Mouse (Mus musculus) thymus, adult 18-20 months (tissue): ENCODE measurements around the gene Nphs1.
A peak's percentile ranks its signal among the peaks of the same experiment; 100 is the strongest.
"Not testable (repeated sequence)": the region's sequence is repeated elsewhere in the genome, so short reads cannot be mapped to it uniquely, and the experiment has no call there.

ENCODE experiments used
- DNase-seq, 2 experiments: peaks; one replicate each; pipeline ENCODE4 v3.0.0; 2022; ENCODE audit warnings: mixed read lengths in 2 of 2

Gene Nphs1

GRCm38 (mm10) chr7:30493401-30493931, 35.4 kb downstream of the Nphs1 start, which contains the start of gene Prodh2:
Prodh2 (plus strand) TSS chr7:30493622.
- no peak for DNase-seq

GRCm38 (mm10) chr7:30495506-30496042, 37.5 kb downstream of the Nphs1 start:
- not testable (repeated sequence) for DNase-seq

- not testable (repeated sequence) for DNase-seq
Measured at GRCm38 (mm10) chr7:30501159-30501558, 43.0 kb downstream of the Nphs1 start.

- no peak for DNase-seq
Measured at GRCm38 (mm10) chr7:30508061-30508460, 49.9 kb downstream of the Nphs1 start.

- no peak for DNase-seq
Measured at GRCm38 (mm10) chr7:30515003-30515760, 57.1 kb downstream of the Nphs1 start.

GRCm38 (mm10) chr7:30518325-30518724, 60.2 kb downstream of the Nphs1 start:
- DNase-seq, result no peak

- no peak for DNase-seq
Measured at GRCm38 (mm10) chr7:30520396-30520795, 62.3 kb downstream of the Nphs1 start.

- no peak for DNase-seq
Measured at GRCm38 (mm10) chr7:30520856-30521255, 62.7 kb downstream of the Nphs1 start.

GRCm38 (mm10) chr7:30522871-30523270, 64.8 kb downstream of the Nphs1 start:
- no peak for DNase-seq

- DNase-seq, result no peak
Measured at GRCm38 (mm10) chr7:30524487-30524886, 66.4 kb downstream of the Nphs1 start.

- no peak for DNase-seq
Measured at GRCm38 (mm10) chr7:30525954-30526353, 67.8 kb downstream of the Nphs1 start.

GRCm38 (mm10) chr7:30526399-30526798, 68.3 kb downstream of the Nphs1 start:
- no peak for DNase-seq

- no peak for DNase-seq
Measured at GRCm38 (mm10) chr7:30526981-30527380, 68.9 kb downstream of the Nphs1 start.

- no peak for DNase-seq
Measured at GRCm38 (mm10) chr7:30531291-30531815, 73.2 kb downstream of the Nphs1 start.

- no peak for DNase-seq
Measured at GRCm38 (mm10) chr7:30532931-30533330, 74.8 kb downstream of the Nphs1 start.

GRCm38 (mm10) chr7:30533941-30534632, 76.0 kb downstream of the Nphs1 start:
- peak; percentile 48 to 63 for DNase-seq

GRCm38 (mm10) chr7:30534633-30535577, 76.8 kb downstream of the Nphs1 start, which contains the start of gene Arhgap33:
Arhgap33 (minus strand) TSS chr7:30535060.
- peak; percentile 95 to 96 for DNase-seq
